Mouse (Mus musculus) activated CD4-positive, CD25-positive, alpha-beta regulatory T cell, adult 4 months (primary cell): ENCODE data around the gene Nrarp. TPM values are rescaled to one million over a fixed set of nuclear protein-coding genes. Genes with fewer than 3 reads are reported as not detected.
A peak's percentile ranks its signal among the peaks of the same experiment; 100 is the strongest.

ENCODE experiments used
- ATAC-seq: one replicate; pipeline ENCODE4 v1.8.0; 2017
- polyA plus RNA-seq, 2 experiments: library from polyadenylated mRNA; unstranded; fragments of 100-300 nt; shearing (Covaris generic); gene quantifications; one replicate each; pipeline ENCODE4 v1.2.1; 2017

The Nrarp gene
- polyA plus RNA-seq, 2 experiments from 2014 or later: 0.61 to 1.2 TPM

DNA sequence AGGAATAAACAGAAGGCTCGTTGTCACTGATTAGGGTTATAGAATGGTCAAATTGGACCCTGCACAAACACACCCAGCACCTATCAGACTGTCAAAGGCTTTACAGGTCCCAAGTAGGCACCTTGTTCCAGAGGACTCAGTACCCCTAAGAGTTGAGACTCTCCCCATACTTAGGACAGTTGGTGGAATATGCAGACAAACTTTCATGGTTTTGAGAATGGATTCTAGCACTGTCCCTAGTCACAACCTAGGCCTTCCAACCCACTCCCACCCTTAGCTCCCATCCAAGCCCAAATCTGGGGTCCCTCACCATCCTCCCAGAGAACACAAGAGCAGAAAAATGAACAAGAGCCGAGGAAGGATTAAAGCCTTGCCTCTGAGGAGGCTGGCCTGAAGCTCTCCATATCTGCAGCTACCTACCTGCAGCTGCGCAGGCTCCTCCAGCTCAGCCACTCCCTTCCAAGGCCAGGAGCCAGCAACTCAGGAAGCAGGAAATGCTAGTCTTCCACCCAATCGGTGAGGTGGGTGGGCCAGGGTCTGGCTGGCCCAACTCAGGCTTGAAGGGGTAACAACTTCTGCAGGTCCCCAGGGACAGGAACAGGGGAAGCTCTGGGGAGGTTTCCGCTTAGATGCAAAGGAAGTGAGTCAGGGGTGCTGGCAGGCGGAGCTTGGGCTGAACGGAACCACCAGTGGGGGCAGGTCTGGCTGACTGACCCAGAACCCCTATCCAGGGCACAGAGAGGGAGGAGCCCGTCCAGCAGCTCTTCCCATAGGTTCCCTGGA is 15.8 kb downstream of the Nrarp start, which contains the start of gene Tor4a:
Gene Tor4a (minus strand): TSS at position 715 of the 783 bp plus-strand sequence.
- peak; percentile 60 for ATAC-seq

GRCm38 (mm10) chr2:25197191-25197590 is 16.6 kb downstream of the Nrarp start:
- ATAC-seq: no peak

GRCm38 (mm10) chr2:25197946-25198345 is 17.4 kb downstream of the Nrarp start:
- no peak for ATAC-seq

DNA sequence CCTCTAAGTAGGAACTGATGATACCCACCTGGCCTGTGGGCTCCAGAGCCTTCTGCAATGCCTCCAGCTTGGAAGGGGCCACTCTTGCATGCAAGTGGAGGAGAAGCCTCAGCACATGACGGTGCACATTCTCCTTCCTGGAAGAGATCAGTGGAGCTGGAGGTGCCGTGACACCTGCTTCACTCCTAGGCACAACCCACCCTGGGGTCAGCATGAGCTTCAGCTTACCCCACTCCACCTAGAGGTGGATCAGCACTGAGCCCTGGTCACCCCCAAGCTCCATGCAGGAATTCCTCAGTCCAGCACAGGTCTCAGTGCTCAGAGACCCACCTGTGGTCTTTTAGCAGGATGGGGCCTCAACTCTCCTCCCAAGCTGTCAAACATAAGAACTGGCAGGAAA is 20.1 kb downstream of the Nrarp start:
- no peak for ATAC-seq

DNA sequence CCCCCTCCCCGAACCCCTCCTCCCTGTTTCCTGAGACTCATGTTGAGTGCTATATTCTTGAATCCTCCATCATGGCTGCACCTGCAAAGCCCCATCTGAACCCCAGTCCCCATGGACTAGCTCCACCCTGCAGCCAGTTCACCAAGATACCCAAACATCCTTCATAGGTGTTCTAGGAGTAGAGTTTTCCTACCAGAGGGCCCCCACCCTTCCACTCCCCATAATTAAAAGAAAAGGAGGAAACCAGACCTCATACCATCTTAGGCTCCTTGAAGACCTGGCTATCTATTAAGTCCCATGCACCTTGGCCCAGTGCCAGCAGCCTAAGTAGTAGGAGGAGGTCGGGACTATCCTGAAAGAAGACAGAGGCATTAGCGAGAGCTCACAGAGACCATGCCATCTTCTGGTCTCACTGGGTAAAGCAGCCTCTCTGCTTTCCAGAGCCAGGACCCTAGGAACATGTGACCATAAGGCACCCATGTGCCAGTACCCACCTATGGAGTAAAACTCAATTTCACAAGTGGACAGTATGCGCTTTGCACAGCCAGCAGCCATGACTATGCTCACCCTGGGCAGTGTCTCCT is 23.2 kb downstream of the Nrarp start:
- ATAC-seq: no peak

DNA sequence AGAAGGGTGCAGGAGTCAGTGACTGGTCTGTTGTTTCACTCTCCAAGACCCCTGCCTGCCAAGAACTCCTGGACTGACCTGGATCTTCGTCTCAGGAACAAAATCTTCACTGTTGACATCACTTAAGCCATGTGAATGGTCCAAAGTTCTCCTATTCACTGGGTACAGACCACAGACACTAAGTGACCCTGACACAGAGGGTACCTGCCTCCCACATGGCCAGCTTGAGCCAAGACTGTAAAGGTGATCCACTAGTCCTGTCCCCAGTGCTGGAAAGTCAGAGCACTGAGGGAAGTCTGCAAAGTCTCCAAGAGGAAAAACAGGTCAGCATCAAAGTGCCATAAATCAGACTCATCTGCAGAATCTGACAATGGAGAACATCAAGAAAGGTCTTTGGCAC is 27.0 kb downstream of the Nrarp start:
- ATAC-seq: no peak

GRCm38 (mm10) chr2:25210686-25211085 is 30.1 kb downstream of the Nrarp start:
- ATAC-seq: no peak

DNA sequence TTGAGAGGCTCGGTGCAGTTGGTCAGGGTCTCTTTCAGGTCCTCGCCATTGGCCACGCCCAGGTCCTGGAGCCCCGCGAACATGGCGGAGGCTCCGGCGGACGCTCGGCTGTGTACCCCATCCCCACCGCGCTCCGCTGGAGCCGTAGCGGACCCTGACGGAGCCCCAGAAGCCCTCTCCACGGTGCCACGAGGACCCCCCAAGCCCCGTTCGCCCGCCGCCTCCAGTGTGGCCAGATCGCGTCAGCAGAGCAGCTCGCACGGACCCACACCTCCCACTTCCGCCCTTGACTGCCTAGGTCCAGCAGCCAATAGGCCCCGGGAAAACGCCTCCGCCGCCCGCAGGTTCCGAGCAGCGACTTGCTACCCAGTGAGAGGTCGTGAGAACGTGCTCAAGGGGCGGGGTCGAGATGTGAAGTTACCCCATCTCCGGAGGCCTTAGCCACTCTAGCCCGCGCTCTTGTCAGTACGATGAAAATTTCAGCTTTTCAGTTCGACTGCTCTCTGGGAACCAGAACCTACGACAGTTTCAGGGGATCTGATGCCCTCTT is 30.6 kb downstream of the Nrarp start, which contains the start of gene Nelfb:
Gene Nelfb (minus strand): TSS at position 369 of the 550 bp plus-strand sequence.
- peak; percentile 95 for ATAC-seq

- no peak for ATAC-seq
These were observed 32.8 kb downstream of the Nrarp start for GRCm38 (mm10) chr2:25213266-25213865.

GRCm38 (mm10) chr2:25214444-25214843 is 33.9 kb downstream of the Nrarp start, which contains the start of gene Stpg3:
Gene Stpg3 (minus strand): TSS chr2:25214637.
- ATAC-seq: no peak

GRCm38 (mm10) chr2:25217666-25218065 is 37.1 kb downstream of the Nrarp start:
- no peak for ATAC-seq

GRCm38 (mm10) chr2:25218445-25218844 is 37.9 kb downstream of the Nrarp start, which contains the start of gene Fam166a:
Gene Fam166a (plus strand): TSS chr2:25218745.
- ATAC-seq: no peak

GRCm38 (mm10) chr2:25221331-25221772 is 40.8 kb downstream of the Nrarp start:
- no peak for ATAC-seq

GRCm38 (mm10) chr2:25223681-25224491 is 43.3 kb downstream of the Nrarp start:
- ATAC-seq: peak; percentile 6

DNA sequence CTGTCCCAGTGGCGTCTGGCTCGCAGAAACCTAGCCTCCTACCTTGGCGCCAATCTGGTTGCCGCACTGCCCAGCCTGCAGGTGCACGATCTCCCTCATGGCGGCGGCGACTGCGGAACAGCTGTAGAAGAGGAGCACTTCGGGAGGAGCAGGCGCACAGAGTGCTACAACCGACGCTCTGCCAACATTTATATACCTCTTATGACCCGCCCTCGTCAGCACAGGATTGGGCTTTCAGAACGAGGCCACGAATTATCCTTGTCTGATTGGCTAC is 43.9 kb downstream of the Nrarp start, which contains the start of gene Tubb4b:
Gene Tubb4b (minus strand): TSS at position 211 of the 274 bp plus-strand sequence.
- ATAC-seq: no peak

- ATAC-seq: peak; percentile 87
These were observed 44.5 kb downstream of the Nrarp start for GRCm38 (mm10) chr2:25224766-25225752.

- ATAC-seq: no peak
These were observed 45.3 kb downstream of the Nrarp start for GRCm38 (mm10) chr2:25225811-25226379.

DNA sequence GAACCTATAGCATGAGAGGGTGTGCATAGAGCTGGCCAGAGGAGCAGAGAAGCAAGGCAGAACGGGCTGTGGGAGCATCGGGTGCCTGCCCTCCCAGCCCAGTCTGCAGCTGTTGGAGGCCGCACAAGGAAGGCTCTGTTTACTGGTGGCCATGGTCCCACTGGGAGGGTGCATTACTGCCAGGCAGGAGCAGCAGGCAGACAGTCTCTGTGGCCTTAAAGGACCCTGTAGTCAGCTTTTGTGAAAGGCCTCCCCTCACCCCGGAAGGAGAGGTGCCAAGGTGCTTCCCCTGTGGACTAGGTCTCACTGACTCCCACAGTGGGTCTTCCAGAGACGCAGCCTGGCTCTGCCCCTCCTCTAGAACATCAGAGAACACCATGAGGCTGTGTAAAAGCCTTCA is 46.3 kb downstream of the Nrarp start:
- no peak for ATAC-seq

DNA sequence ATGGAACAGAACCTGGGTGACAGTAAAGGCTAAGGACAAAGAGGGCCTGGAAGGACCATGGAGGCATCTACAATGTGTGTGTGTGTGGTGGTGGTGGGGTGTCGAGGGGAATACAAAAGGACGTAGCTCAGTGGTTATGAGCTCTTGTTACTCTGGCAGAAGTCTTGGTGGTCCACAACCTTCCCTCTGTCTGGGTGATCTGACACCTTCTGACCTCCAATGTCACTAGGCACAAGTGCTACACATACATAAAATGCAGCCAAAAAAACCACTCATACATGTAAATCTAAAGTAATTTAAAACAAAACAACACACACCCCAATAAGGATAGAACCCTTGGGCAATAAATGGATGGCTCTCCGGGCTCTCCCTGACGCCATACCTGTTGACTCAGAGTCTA is 46.8 kb downstream of the Nrarp start:
- ATAC-seq: no peak

GRCm38 (mm10) chr2:25228431-25228889 is 47.9 kb downstream of the Nrarp start:
- ATAC-seq: peak; percentile 41
